Mouse (Mus musculus) kidney, embryonic 14.5 days (tissue): ENCODE results near the gene Wwox. TPM values are rescaled to one million over a fixed set of nuclear protein-coding genes. Genes with fewer than 3 reads are reported as not detected.

ENCODE experiments used
- ATAC-seq: fragments of 200-750 bp; cut with Nextera tagmentation; 2 replicates; pipeline ENCODE4 v1.8.0; 2017; ENCODE audit warnings: moderate number of reproducible peaks, mild to moderate bottlenecking, moderate TSS enrichment, moderate library complexity; ENCODE audit not compliant: low FRiP score, low TSS enrichment
- H3K27ac ChIP-seq: fragments of 300-500 bp; sonication (generic); 2 replicates; pipeline ENCODE4 v1.5.1; 2014; ENCODE audit warnings: low read depth, mild to moderate bottlenecking, low read length, moderate library complexity, mixed read lengths
- H3K27me3 ChIP-seq: fragments of 300-500 bp; sonication (generic); 2 replicates; pipeline ENCODE4 v1.6.1; 2014; ENCODE audit warnings: mild to moderate bottlenecking, low read length; ENCODE audit not compliant: control insufficient read depth, insufficient read depth
- H3K36me3 ChIP-seq: fragments of 300-500 bp; sonication (generic); 2 replicates; pipeline ENCODE4 v1.6.1; 2014; ENCODE audit warnings: low read length, mixed read lengths; ENCODE audit not compliant: control insufficient read depth, insufficient read depth
- H3K4me1 ChIP-seq: fragments of 300-500 bp; sonication (generic); 2 replicates; pipeline ENCODE4 v1.6.1; 2014; ENCODE audit warnings: low read length, mixed read lengths; ENCODE audit not compliant: control insufficient read depth, insufficient read depth
- H3K4me2 ChIP-seq: fragments of 300-500 bp; sonication (generic); replicated peaks from 2 replicates; pipeline ENCODE4 v1.6.1; 2014; ENCODE audit warnings: low read depth, mild to moderate bottlenecking, low read length
- H3K4me3 ChIP-seq: fragments of 300-500 bp; sonication (generic); 2 replicates; pipeline ENCODE4 v1.5.1; 2014; ENCODE audit warnings: mild to moderate bottlenecking, low read length
- H3K9ac ChIP-seq: fragments of 300-500 bp; sonication (generic); 2 replicates; pipeline ENCODE4 v1.6.1; 2014; ENCODE audit warnings: low read depth, mild to moderate bottlenecking, low read length, moderate library complexity
- H3K9me3 ChIP-seq: fragments of 300-500 bp; sonication (generic); 2 replicates; pipeline ENCODE4 v1.6.1; 2016; ENCODE audit warnings: low read length; ENCODE audit not compliant: control insufficient read depth
- WGBS: fragments of 180-500 bp; shearing (Covaris S2); extraction: QIAGEN DNeasy Blood & Tissue Kit; methylation state at CpG from one replicate; pipeline ENCODE4 v1.1.7; 2014; 5-methylcytosine and 5-hydroxymethylcytosine counted together
- polyA plus RNA-seq: library from polyadenylated mRNA; unstranded; fragments of >200 nt; fragmentation: Nextera tagmentation; extraction: Ambion mirVana; gene quantifications from 2 replicates; pipeline ENCODE4 v1.2.1, GENCODE M21; 2014

Gene Wwox
- polyA plus RNA-seq, 1 experiment from 2014 or later = 17.0 TPM

- peaks cover 31% of the 10 kb centered on the region for H3K4me1 ChIP-seq
Measured at GRCm38 (mm10) chr8:114879277-114879568, 439.8 kb downstream of the Wwox start.

GRCm38 (mm10) chr8:114879678-114880077 lies 440.2 kb downstream of the Wwox start:
- 41% methylated on average over 2 of the region's 2 CpGs for WGBS
- no peak for ATAC-seq
- H3K27ac ChIP-seq = no peak overlapping the region

More at GRCm38 (mm10) chr8:114879277-114879568, 439.8 kb downstream of the Wwox start:
- Histone ChIP-seq H3K4me3 (no peak overlapping the region), H3K36me3 (no peaks in the 10 kb centered on the region), H3K9ac (no peak overlapping the region), H3K4me2 (no peak overlapping the region), H3K9me3 (no peaks in the 10 kb centered on the region), H3K27me3 (no peaks in the 10 kb centered on the region), H3K27ac (no peak overlapping the region)
- no peak for ATAC-seq
- 75% methylated on average over 4 of the region's 4 CpGs for WGBS

GRCm38 (mm10) chr8:114880475-114881135 lies 441.1 kb downstream of the Wwox start:
- no peaks in the 10 kb centered on the region for H3K9me3 ChIP-seq
- no peak for ATAC-seq
- no peak overlapping the region for H3K9ac ChIP-seq
- 62% methylated on average over 8 of the region's 8 CpGs for WGBS
- no peak overlapping the region for H3K4me3 ChIP-seq
- no peak overlapping the region for H3K4me2 ChIP-seq
- H3K27me3 ChIP-seq = no peaks in the 10 kb centered on the region
- H3K27ac ChIP-seq = no peak overlapping the region
- peaks cover 35% of the 10 kb centered on the region for H3K4me1 ChIP-seq
- no peaks in the 10 kb centered on the region for H3K36me3 ChIP-seq

More at GRCm38 (mm10) chr8:114879678-114880077, 440.2 kb downstream of the Wwox start:
- H3K4me2 ChIP-seq = no peak overlapping the region
- no peak overlapping the region for H3K4me3 ChIP-seq
- H3K4me1 ChIP-seq = peaks cover 31% of the 10 kb centered on the region
- H3K27me3 ChIP-seq = no peaks in the 10 kb centered on the region
- H3K36me3 ChIP-seq = no peaks in the 10 kb centered on the region
- H3K9me3 ChIP-seq = no peaks in the 10 kb centered on the region
- no peak overlapping the region for H3K9ac ChIP-seq

- peak; percentile 29; the same call in 1 of the 2 replicates for ATAC-seq
- 0 out of 2 replicates have a peak overlapping the region, but pooled peaks have one; percentile 47 for H3K27ac ChIP-seq
- H3K9ac ChIP-seq = no peak overlapping the region
- H3K4me1 ChIP-seq = peaks cover 28% of the 10 kb centered on the region
- no peaks in the 10 kb centered on the region for H3K27me3 ChIP-seq
- 54% methylated on average over 5 of the region's 5 CpGs for WGBS
- H3K36me3 ChIP-seq = no peaks in the 10 kb centered on the region
- H3K9me3 ChIP-seq = no peaks in the 10 kb centered on the region
- no peak overlapping the region for H3K4me2 ChIP-seq
- no peak overlapping the region for H3K4me3 ChIP-seq
Measured at GRCm38 (mm10) chr8:114881891-114882401, 442.5 kb downstream of the Wwox start.

- Histone ChIP-seq H3K4me3 (no peak overlapping the region), H3K27ac (peak overlapping the region; percentile 55; the same call in 1 of the 2 replicates), H3K9me3 (no peaks in the 10 kb centered on the region), H3K4me1 (peaks cover 23% of the 10 kb centered on the region), H3K4me2 (no peak overlapping the region), H3K36me3 (no peaks in the 10 kb centered on the region), H3K9ac (no peak overlapping the region), H3K27me3 (no peaks in the 10 kb centered on the region)
- 12% methylated on average over 4 of the region's 4 CpGs for WGBS
- peak; percentile 65; the same call in 1 of the 2 replicates for ATAC-seq
Measured at GRCm38 (mm10) chr8:114882504-114882903, 443.0 kb downstream of the Wwox start.

GRCm38 (mm10) chr8:114882936-114883606 lies 443.6 kb downstream of the Wwox start:
- H3K9me3 ChIP-seq = no peaks in the 10 kb centered on the region
- H3K27me3 ChIP-seq = no peaks in the 10 kb centered on the region
- H3K4me2 ChIP-seq = no peak overlapping the region
- H3K9ac ChIP-seq = no peak overlapping the region
- H3K4me1 ChIP-seq = peaks cover 23% of the 10 kb centered on the region
- H3K27ac ChIP-seq = peak overlapping the region; percentile 55; the same call in 1 of the 2 replicates
- H3K36me3 ChIP-seq = no peaks in the 10 kb centered on the region
- no peak overlapping the region for H3K4me3 ChIP-seq
- no peak for ATAC-seq
- WGBS = 72% methylated on average over 11 of the region's 11 CpGs

GRCm38 (mm10) chr8:114883967-114884366 lies 444.5 kb downstream of the Wwox start:
- H3K4me2 ChIP-seq = no peak overlapping the region
- no peak overlapping the region for H3K9ac ChIP-seq
- 82% methylated on average over 9 of the region's 9 CpGs for WGBS
- H3K4me3 ChIP-seq = no peak overlapping the region
- H3K4me1 ChIP-seq = peaks cover 19% of the 10 kb centered on the region
- no peak overlapping the region for H3K27ac ChIP-seq
- no peaks in the 10 kb centered on the region for H3K9me3 ChIP-seq
- no peaks in the 10 kb centered on the region for H3K36me3 ChIP-seq
- no peaks in the 10 kb centered on the region for H3K27me3 ChIP-seq
- ATAC-seq = no peak

GRCm38 (mm10) chr8:114885026-114885592 lies 445.7 kb downstream of the Wwox start:
- Histone ChIP-seq H3K9me3 (no peaks in the 10 kb centered on the region), H3K9ac (no peak overlapping the region), H3K4me2 (peak overlapping the region; percentile 15), H3K27ac (0 out of 2 replicates have a peak overlapping the region, but pooled peaks have one; percentile 2), H3K27me3 (no peaks in the 10 kb centered on the region), H3K4me3 (no peak overlapping the region), H3K4me1 (peaks cover 13% of the 10 kb centered on the region), H3K36me3 (no peaks in the 10 kb centered on the region)
- 0 out of 2 replicates have a peak, but pooled peaks have one; percentile 7 for ATAC-seq
- 16% methylated on average over 18 of the region's 18 CpGs for WGBS

- no peak for ATAC-seq
- Histone ChIP-seq H3K4me1 (peaks cover 4% of the 10 kb centered on the region; the same call in 1 of the 2 replicates), H3K27ac (no peak overlapping the region), H3K9me3 (no peaks in the 10 kb centered on the region), H3K9ac (no peak overlapping the region), H3K36me3 (no peaks in the 10 kb centered on the region), H3K4me2 (no peak overlapping the region), H3K4me3 (no peak overlapping the region), H3K27me3 (no peaks in the 10 kb centered on the region)
- WGBS = 86% methylated on average over 3 of the region's 3 CpGs
Measured at GRCm38 (mm10) chr8:114888388-114888787, 448.9 kb downstream of the Wwox start.
